Mouse (Mus musculus): ENCODE data around the gene Kmt2b. TPM values are rescaled to one million over a fixed set of nuclear protein-coding genes. Genes with fewer than 3 reads are reported as not detected.

Kmt2b gene
- 56.1 and 61.0 TPM in 2 replicates for polyA plus RNA-seq (2012; rRNA removed)

DNA sequence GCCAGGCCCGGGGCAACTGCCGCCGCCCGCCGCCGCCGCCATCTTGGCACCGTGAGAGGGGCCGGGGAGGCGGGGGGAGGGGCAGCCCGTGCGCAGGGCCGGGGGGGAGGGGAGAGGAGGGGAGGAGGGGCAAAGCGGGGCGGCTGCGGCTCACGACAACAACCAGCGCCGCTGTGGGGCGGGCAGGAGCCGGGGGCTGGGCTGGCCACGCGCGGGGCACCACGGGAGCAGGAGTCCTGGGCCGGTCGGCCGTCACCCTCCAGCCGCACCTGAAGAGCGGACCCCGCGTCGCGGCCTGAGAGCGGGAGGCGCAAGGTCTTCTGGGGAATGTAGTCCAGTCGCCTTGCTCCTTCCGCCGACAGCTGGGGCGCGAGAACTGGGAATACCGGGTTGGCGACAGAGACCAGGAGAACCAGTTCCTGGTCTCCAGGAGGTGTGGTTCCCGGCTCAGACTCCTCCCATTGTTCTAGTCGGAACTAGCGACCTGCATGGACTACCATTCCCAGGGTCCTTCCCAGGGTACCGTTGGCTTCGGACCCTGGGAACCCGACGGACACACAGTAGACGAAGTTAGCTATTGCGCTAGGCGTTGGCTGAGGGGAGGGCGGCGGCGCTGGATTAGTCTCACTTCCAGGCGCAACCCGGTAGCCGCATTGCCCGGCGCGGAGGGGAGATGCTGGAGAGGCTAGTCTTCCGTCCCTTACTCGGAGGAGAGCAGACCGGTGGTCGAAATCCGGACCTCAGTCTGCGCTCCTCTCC is at the start of gene Kmt2b:
Gene Kmt2b, minus strand, starts transcription at position 51 of the 759 bp plus-strand sequence.
- Histone ChIP-seq H3K27ac (ENCODE audit: control insufficient read depth, insufficient read depth, low read depth, low read length) (peak within 1 kb of the TSS; percentile 92), H3K4me3 (ENCODE audit: control insufficient read depth, low read depth, low read length) (peak within 1 kb of the TSS; percentile 96), H3K4me1 (ENCODE audit: control insufficient read depth, insufficient read depth, low read length) (peaks cover 29% of the 10 kb centered on the region), H3K36me3 (ENCODE audit: control insufficient read depth, insufficient read depth, low read length) (no peaks in the 10 kb centered on the region; the same call in 1 of the 2 replicates), H3K27me3 (ENCODE audit: control insufficient read depth, insufficient read depth, low read length) (no peaks in the 10 kb centered on the region)
- TF ChIP-seq CTCF (IDR thresholded peaks at IDR 0.05; ENCODE audit: control insufficient read depth, insufficient read depth, insufficient replicate concordance, low read depth, low read length) (no peak), POLR2A (IDR thresholded peaks at IDR 0.05; ENCODE audit: control insufficient read depth, low read depth, low read length) (peak; percentile 41)

GRCm38 (mm10) chr7:30636395-30636794 is 47.9 kb upstream of the Kmt2b start:
- TF ChIP-seq POLR2A (IDR thresholded peaks at IDR 0.05; ENCODE audit: control insufficient read depth, low read depth, low read length) (no peak), CTCF (IDR thresholded peaks at IDR 0.05; ENCODE audit: control insufficient read depth, insufficient read depth, insufficient replicate concordance, low read depth, low read length) (no peak)
- Histone ChIP-seq H3K36me3 (ENCODE audit: control insufficient read depth, insufficient read depth, low read length) (no peaks in the 10 kb centered on the region), H3K4me3 (ENCODE audit: control insufficient read depth, low read depth, low read length) (peak overlapping the region; percentile 82), H3K27me3 (ENCODE audit: control insufficient read depth, insufficient read depth, low read length) (no peaks in the 10 kb centered on the region), H3K27ac (ENCODE audit: control insufficient read depth, insufficient read depth, low read depth, low read length) (no peak overlapping the region), H3K4me1 (ENCODE audit: control insufficient read depth, insufficient read depth, low read length) (peaks cover 13% of the 10 kb centered on the region)

DNA sequence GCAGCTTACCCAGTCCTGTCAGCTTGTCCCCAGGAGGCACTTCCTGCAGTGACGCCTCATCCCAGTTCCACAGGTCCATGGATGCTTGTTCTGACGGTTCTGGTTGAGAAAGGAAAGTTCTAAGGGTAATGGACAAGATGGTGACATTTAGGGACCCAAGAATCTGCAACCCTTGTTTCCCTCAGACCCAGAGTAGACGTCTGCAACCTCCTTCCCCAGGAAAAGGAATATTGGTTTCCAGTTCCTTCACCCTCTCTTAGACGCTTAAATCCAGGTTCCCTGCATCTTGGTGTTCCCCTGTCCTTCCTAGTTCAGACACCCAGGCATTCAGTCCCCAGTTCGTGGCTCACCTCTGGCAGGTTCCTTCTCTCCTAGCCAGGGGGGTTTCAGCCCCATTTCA is 47.2 kb upstream of the Kmt2b start, which contains the start of gene Etv2:
Gene Etv2, minus strand, starts transcription at position 101 of the 400 bp plus-strand sequence.
- Histone ChIP-seq H3K4me1 (ENCODE audit: control insufficient read depth, insufficient read depth, low read length) (peaks cover 13% of the 10 kb centered on the region), H3K27ac (ENCODE audit: control insufficient read depth, insufficient read depth, low read depth, low read length) (no peak within 1 kb of the TSS), H3K4me3 (ENCODE audit: control insufficient read depth, low read depth, low read length) (peak within 1 kb of the TSS; percentile 82), H3K36me3 (ENCODE audit: control insufficient read depth, insufficient read depth, low read length) (no peaks in the 10 kb centered on the region), H3K27me3 (ENCODE audit: control insufficient read depth, insufficient read depth, low read length) (no peaks in the 10 kb centered on the region)
- TF ChIP-seq CTCF (IDR thresholded peaks at IDR 0.05; ENCODE audit: control insufficient read depth, insufficient read depth, insufficient replicate concordance, low read depth, low read length) = no peak
- no peak for TF ChIP-seq POLR2A (IDR thresholded peaks at IDR 0.05; ENCODE audit: control insufficient read depth, low read depth, low read length)

DNA sequence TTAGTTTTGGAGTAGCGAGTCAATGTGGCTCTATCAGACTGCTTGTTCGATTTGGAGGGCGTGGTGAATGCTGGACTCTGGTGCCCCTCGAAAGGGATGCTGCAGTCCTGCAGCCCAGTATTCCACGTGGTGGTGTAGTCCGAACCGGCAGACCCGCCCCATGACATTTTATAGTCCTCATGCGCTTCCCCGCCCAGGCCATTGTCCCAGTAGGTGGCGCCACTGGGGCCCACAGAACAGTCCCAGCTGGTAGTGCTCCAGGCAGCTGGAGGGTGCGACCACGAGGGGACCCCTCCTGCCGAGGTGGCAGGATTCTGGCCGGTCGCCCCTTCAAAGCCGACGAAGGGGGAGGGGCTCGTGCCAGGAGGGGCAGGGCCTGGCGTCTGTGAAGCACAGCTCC is 46.1 kb upstream of the Kmt2b start:
- no peak overlapping the region for H3K27ac ChIP-seq (ENCODE audit: control insufficient read depth, insufficient read depth, low read depth, low read length)
- H3K27me3 ChIP-seq (ENCODE audit: control insufficient read depth, insufficient read depth, low read length) = no peaks in the 10 kb centered on the region
- peak overlapping the region; percentile 82 for H3K4me3 ChIP-seq (ENCODE audit: control insufficient read depth, low read depth, low read length)
- TF ChIP-seq CTCF (IDR thresholded peaks at IDR 0.05; ENCODE audit: control insufficient read depth, insufficient read depth, insufficient replicate concordance, low read depth, low read length) = peak; percentile 58; the same call in 1 of the 2 replicates
- 0 out of 2 replicates have a peak, but pooled peaks have one; percentile 13 for TF ChIP-seq POLR2A (IDR thresholded peaks at IDR 0.05; ENCODE audit: control insufficient read depth, low read depth, low read length)
- H3K36me3 ChIP-seq (ENCODE audit: control insufficient read depth, insufficient read depth, low read length) = no peaks in the 10 kb centered on the region
- peaks cover 13% of the 10 kb centered on the region for H3K4me1 ChIP-seq (ENCODE audit: control insufficient read depth, insufficient read depth, low read length)

GRCm38 (mm10) chr7:30633762-30634412 is 45.4 kb upstream of the Kmt2b start:
- Histone ChIP-seq H3K27ac (ENCODE audit: control insufficient read depth, insufficient read depth, low read depth, low read length) (no peak overlapping the region), H3K4me3 (ENCODE audit: control insufficient read depth, low read depth, low read length) (peak overlapping the region; percentile 82), H3K36me3 (ENCODE audit: control insufficient read depth, insufficient read depth, low read length) (no peaks in the 10 kb centered on the region), H3K4me1 (ENCODE audit: control insufficient read depth, insufficient read depth, low read length) (peaks cover 13% of the 10 kb centered on the region), H3K27me3 (ENCODE audit: control insufficient read depth, insufficient read depth, low read length) (no peaks in the 10 kb centered on the region)
- no peak for TF ChIP-seq POLR2A (IDR thresholded peaks at IDR 0.05; ENCODE audit: control insufficient read depth, low read depth, low read length)
- TF ChIP-seq CTCF (IDR thresholded peaks at IDR 0.05; ENCODE audit: control insufficient read depth, insufficient read depth, insufficient replicate concordance, low read depth, low read length) = no peak

- no peak for TF ChIP-seq POLR2A (IDR thresholded peaks at IDR 0.05; ENCODE audit: control insufficient read depth, low read depth, low read length)
- TF ChIP-seq CTCF (IDR thresholded peaks at IDR 0.05; ENCODE audit: control insufficient read depth, insufficient read depth, insufficient replicate concordance, low read depth, low read length) = no peak
- H3K27ac ChIP-seq (ENCODE audit: control insufficient read depth, insufficient read depth, low read depth, low read length) = no peak overlapping the region
- H3K4me1 ChIP-seq (ENCODE audit: control insufficient read depth, insufficient read depth, low read length) = peaks cover 13% of the 10 kb centered on the region
- H3K36me3 ChIP-seq (ENCODE audit: control insufficient read depth, insufficient read depth, low read length) = no peaks in the 10 kb centered on the region
- H3K27me3 ChIP-seq (ENCODE audit: control insufficient read depth, insufficient read depth, low read length) = no peaks in the 10 kb centered on the region
- H3K4me3 ChIP-seq (ENCODE audit: control insufficient read depth, low read depth, low read length) = no peak overlapping the region
Observed at GRCm38 (mm10) chr7:30629013-30629412, 40.5 kb upstream of the Kmt2b start.

DNA sequence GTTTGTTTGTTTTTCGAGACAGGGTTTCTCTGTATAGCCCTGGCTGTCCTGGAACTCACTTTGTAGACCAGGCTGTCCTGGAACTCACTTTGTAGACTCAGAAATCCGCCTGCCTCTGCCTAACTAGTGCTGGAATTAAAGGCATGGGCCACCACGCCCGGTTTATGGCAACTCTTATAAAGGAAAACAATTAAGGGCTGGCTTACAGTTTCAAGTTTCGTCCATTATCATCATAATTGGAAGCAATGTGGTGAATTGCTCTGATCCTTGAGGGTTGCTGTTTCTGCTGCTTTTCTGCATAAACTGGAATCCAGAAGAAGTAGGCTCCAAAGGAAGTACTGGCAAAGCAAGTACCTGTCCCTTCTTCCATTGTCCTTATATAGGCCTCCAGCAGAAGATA is 38.1 kb upstream of the Kmt2b start:
- Histone ChIP-seq H3K27me3 (ENCODE audit: control insufficient read depth, insufficient read depth, low read length) (no peaks in the 10 kb centered on the region), H3K27ac (ENCODE audit: control insufficient read depth, insufficient read depth, low read depth, low read length) (no peak overlapping the region), H3K36me3 (ENCODE audit: control insufficient read depth, insufficient read depth, low read length) (peaks cover 1% of the 10 kb centered on the region; the same call in 1 of the 2 replicates), H3K4me3 (ENCODE audit: control insufficient read depth, low read depth, low read length) (no peak overlapping the region), H3K4me1 (ENCODE audit: control insufficient read depth, insufficient read depth, low read length) (peaks cover 8% of the 10 kb centered on the region)
- TF ChIP-seq CTCF (IDR thresholded peaks at IDR 0.05; ENCODE audit: control insufficient read depth, insufficient read depth, insufficient replicate concordance, low read depth, low read length) (no peak), POLR2A (IDR thresholded peaks at IDR 0.05; ENCODE audit: control insufficient read depth, low read depth, low read length) (no peak)

Data from testis, adult 2 months (tissue).